Mouse (Mus musculus) urinary bladder, postnatal 14 days (tissue): ENCODE measurements at regions not wholly inside any gene's neighbourhood (a gene's known extent, or its start where the extent isn't known, plus 50 kb on each side); places are given as distances from the start of the nearest gene placed in this dataset.

Experiments
- DNase-seq: peaks from one replicate; pipeline ENCODE4 v3.0.0; 2021; ENCODE audit warnings: low spot score

- DNase-seq: no peak
Measured at GRCm38 (mm10) chr3:61740088-61740487, 374.3 kb upstream of the B430305J03Rik start.

DNA sequence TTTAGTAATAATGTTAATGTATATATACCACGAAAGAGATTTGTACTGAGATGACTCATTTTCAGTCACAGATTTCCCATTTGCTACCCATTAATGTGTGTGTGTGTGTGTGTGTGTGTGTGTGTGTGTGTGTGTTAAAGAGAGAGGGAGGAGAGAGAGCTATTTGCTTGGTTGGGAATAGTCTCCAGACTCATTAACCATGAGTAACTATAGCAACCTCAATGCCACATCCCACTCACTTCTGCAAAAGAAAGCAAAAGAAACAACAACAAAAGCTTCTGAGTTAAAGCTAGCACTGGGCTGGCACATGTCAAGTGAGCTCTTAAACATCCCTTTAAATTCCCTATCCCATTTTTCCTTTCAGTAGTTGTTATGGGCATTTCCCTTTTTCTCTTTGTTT is 372.8 kb upstream of the B430305J03Rik start:
- DNase-seq: no peak

GRCm38 (mm10) chr3:61716785-61717184 is 351.0 kb upstream of the B430305J03Rik start:
- no peak for DNase-seq

- DNase-seq: peak; percentile 5
Measured at GRCm38 (mm10) chr3:61687933-61688705, 322.4 kb upstream of the B430305J03Rik start.

GRCm38 (mm10) chr3:61670874-61671273 is 305.1 kb upstream of the B430305J03Rik start:
- no peak for DNase-seq

DNA sequence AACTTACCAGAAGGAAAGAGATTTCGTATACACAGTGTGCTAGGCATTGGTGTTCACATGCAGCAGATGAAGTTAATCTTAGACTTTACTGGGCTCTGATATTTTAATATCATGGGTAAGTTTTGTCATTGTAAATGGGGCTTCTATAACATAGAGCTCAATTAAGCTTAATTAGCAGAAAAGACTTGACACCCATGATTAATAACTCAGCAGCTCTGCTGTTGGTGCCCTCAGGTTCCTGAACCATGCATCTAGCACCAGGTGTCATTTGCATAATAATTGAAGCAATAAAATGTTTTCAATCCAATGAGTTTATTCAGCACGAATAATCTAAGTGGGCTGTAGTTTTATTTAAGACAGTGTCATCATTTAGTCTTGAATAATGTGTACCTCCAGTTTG is 290.4 kb upstream of the B430305J03Rik start:
- no peak for DNase-seq

- DNase-seq: no peak
Measured at GRCm38 (mm10) chr3:61628535-61628934, 262.8 kb upstream of the B430305J03Rik start.

GRCm38 (mm10) chr3:61628099-61628498 is 262.3 kb upstream of the B430305J03Rik start:
- no peak for DNase-seq

DNA sequence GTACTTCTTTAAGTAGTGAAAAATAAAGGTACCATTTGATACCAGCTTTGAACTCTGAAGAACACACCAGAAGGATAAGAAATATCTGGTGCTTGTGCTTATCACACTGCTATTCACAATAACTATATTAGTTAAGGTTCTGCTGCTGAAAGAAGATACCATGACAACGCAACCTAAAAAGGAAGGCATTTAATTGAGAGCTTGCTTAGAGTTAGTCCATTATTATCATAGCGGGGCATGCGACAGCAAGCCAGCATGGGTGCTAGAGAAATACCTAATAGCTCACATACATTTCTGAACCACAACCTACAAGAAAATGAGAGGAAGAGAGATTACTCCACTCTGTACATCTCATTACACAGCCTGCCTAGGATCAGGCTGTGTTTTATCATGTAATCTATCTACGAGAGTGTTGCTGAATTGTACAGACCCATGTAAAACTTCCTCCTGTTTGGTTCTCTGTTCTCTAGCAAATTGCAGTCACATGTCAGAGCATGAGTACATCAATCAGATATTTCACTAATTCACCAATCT is 258.3 kb upstream of the B430305J03Rik start:
- DNase-seq: no peak

- no peak for DNase-seq
Measured at GRCm38 (mm10) chr3:61605469-61605868, 239.7 kb upstream of the B430305J03Rik start.

- no peak for DNase-seq
Measured at GRCm38 (mm10) chr3:61602891-61603290, 237.1 kb upstream of the B430305J03Rik start.

DNA sequence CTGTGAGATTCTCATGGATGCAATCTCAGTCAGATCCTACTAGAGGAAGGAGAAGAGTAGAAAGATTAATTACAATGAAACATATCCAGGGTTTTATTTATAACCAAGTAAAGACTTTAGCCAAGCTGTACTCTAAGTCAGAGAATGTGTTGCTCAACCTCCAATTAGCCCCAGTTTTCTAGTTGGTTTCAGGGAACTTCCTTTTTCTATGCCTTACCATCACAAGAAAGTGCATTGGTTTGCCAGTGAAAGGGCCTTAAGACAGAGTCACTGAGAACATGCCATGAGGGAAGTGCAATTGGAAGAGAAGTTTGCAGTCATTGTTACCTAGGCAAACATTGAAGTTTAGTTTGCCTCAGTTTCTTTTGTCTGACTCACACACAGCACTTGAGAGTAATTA is 229.8 kb upstream of the B430305J03Rik start:
- no peak for DNase-seq

- DNase-seq: no peak
Measured at GRCm38 (mm10) chr3:61592342-61592741, 226.6 kb upstream of the B430305J03Rik start.

DNA sequence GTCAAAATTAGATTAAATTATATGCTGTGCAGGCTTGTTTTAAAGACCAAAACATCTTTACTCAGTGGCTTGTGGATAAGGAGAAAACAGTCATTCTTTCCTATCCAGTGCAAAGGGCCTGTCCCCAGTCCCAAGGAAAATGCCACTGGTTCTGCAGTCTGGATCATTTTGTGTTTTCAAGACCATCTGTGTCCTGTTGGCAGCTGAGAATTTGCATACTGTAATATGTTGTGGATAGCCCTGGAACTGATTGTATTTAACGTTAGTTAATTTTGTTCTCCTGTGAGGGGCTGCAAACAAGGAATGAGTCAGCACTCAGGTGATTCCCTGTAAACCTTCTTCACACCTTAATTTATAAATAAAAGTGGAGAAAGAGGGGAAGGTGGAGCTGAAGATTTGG is 217.9 kb upstream of the B430305J03Rik start:
- DNase-seq: no peak

- no peak for DNase-seq
Measured at GRCm38 (mm10) chr3:61582927-61583326, 217.2 kb upstream of the B430305J03Rik start.

- no peak for DNase-seq
Measured at GRCm38 (mm10) chr3:61580252-61580651, 214.5 kb upstream of the B430305J03Rik start.

GRCm38 (mm10) chr3:61537113-61537512 is 171.4 kb upstream of the B430305J03Rik start:
- DNase-seq: no peak

DNA sequence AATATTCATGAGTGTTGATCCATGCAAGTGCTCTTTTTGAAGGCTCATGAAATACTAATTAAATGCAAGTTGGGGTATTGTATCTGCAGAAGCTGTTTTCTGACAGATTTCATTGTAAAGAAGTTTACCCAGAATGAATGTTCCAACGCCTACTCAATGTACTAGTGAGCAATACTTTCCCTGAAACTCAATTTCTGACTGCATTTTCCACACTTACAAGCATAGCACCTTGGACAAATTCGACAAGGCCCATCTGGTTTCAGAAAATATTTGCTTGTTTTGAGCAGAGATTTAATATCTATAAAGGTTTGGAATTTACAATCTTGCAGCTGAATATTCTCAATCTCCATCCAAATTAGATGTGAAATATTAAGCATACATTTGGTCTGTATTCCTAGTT is 170.0 kb upstream of the B430305J03Rik start:
- no peak for DNase-seq

GRCm38 (mm10) chr3:61503178-61503577 is 137.4 kb upstream of the B430305J03Rik start:
- DNase-seq: no peak

GRCm38 (mm10) chr3:61494835-61495234 is 129.1 kb upstream of the B430305J03Rik start:
- DNase-seq: no peak

- no peak for DNase-seq
Measured at GRCm38 (mm10) chr3:61486808-61487389, 121.1 kb upstream of the B430305J03Rik start.

DNA sequence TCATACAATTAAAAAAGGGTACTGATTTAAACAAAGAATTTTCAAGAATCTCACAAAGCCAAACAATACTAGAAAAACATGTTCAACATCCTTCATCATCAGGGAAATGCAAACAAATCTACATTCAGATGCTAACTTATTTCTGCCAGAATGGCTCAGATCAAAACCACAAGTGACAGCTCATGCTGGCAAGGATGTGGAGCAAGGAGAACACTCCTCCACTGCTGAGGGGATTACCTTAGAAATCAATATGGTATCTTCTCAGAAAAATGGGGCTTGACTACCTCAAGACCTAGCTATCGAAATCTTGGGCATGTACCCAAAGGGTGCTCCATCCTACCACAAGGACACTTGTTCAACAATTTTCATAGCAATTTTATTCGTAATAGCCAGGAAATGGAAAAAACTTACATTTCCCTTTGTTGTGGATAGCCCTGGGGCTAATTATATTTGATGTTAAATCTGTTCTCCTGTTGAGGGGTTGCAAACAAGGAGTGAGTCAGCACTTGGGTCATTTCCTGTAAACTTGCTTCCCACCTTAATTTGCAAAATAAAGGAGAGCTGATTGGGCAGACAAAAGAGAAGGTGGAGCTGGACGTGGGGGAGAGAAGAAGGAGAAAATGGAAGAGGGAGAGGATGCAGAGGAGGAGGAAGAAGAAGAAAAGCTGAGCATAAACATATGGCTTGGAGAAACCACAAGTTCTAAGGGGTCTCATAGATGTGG is 113.3 kb upstream of the B430305J03Rik start:
- no peak for DNase-seq

DNA sequence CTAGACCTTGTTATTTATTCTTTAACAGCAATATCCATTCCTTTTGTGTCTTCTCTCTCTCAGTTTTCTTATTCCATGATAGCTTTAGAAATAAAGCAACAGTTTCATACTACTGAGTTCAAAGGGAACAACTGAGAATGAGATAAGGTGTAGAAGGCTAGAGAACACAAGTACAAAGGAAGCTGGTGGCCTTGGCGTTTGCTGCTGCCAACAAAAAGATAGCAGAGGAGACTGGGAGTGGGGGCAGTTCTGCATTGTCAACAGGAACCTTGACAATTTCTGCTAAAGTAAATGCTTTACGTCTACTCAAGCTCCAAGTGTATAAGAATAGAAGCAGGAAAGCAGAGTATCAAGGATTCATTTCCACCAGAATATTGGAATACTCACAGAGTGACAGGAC is 109.3 kb upstream of the B430305J03Rik start:
- DNase-seq: no peak
